Mouse (Mus musculus) kidney, postnatal 36 days (tissue): ENCODE measurements at regions not wholly inside any gene's neighbourhood (a gene's known extent, or its start where the extent isn't known, plus 50 kb on each side); places are given as distances from the start of the nearest gene placed in this dataset.

Experiments used
- DNase-seq, 2 experiments: peaks; one replicate each; pipeline ENCODE4 v3.0.0; 2021 to 2022; ENCODE audit warnings: mixed read lengths in 2 of 2

GRCm38 (mm10) chr8:112196423-112196822 is 181.6 kb upstream of the Gm6793 start:
- no peak for DNase-seq

DNA sequence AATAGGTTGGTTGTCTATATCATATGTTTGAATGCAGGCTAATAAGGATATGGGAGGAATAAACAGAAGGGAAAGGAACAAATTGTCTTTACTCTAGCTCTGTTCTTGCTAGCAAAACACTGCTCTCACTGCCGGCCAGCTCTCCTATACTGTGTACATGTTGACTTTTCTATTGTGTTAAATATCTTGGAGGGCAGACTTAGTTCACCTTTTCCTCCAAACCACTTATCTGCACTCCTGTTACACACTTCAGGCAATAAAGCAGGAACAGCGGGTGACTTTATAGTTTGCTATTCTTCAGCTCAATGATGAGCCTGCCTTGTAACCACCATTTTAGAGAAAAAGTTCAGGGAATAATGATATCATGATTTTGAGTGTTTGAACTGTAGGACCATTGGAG is 181.0 kb upstream of the Gm6793 start:
- no peak for DNase-seq

DNA sequence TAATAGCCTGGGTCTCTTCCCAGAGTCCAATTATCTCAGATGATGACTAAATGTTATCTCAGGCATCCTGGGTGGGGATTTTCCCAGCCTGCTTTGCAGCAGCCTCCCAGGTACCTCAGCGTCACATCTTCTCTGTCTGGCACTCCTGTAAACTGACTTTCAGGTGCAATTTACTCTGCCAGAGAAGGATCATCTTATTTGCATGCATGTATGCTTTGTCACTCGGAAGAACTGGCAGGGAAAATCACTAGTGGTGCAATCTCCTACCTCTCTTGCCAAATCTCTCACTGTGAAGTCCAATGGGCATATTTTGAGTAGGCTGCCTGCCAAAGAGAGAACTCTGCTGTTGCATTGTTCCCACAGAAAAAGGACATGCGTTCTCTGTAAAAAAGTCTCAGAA is 177.0 kb upstream of the Gm6793 start:
- no peak for DNase-seq

- no peak for DNase-seq
Observed at GRCm38 (mm10) chr8:112189698-112190097, 174.9 kb upstream of the Gm6793 start.

GRCm38 (mm10) chr8:112170184-112170583 is 155.3 kb upstream of the Gm6793 start:
- DNase-seq: no peak

GRCm38 (mm10) chr8:112156656-112157055 is 141.8 kb upstream of the Gm6793 start:
- no peak for DNase-seq

DNA sequence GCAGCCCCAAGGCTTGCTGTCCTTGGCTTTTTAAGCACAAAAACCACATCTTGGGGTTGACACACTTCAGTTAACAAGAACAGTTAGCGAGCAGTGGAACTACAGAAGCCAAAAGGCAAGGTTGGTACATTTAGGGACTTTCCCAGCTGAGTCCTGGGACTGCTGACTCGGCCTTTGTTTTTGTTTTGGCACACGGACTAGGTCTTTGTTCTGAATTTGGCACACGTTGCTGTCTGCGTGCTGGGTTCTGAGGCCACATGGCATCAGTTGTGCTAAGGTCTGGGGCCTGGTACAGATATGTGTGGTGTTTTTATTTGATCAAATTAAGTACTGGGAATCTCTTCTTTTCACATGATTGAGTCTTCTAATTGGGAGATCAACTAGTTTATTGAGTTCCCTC is 124.1 kb upstream of the Gm6793 start:
- DNase-seq: no peak

DNA sequence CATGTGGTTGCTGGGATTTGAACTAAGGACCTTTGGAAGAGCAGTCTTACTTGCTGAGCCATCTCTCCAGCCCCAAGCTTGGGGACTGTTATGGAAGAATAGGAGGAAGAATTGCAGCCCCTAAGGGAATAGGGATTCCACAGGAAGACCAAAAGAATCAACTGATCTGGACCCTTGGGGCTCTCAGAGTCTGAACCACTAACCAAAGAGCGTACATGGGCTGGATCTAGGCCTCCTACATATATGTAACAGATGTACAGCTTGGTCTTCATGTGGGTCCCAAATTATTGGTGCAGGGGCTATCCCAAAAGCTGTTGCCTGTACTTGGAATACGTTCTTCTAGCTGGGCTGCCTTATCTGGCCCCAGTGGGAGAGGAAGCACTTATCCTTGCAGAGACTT is 115.4 kb upstream of the Gm6793 start:
- no peak for DNase-seq

- DNase-seq: peak; percentile 39 to 72
Observed at GRCm38 (mm10) chr8:112128833-112129518, 114.1 kb upstream of the Gm6793 start.

- DNase-seq: no peak
Observed at GRCm38 (mm10) chr8:112111950-112112349, 97.1 kb upstream of the Gm6793 start.

DNA sequence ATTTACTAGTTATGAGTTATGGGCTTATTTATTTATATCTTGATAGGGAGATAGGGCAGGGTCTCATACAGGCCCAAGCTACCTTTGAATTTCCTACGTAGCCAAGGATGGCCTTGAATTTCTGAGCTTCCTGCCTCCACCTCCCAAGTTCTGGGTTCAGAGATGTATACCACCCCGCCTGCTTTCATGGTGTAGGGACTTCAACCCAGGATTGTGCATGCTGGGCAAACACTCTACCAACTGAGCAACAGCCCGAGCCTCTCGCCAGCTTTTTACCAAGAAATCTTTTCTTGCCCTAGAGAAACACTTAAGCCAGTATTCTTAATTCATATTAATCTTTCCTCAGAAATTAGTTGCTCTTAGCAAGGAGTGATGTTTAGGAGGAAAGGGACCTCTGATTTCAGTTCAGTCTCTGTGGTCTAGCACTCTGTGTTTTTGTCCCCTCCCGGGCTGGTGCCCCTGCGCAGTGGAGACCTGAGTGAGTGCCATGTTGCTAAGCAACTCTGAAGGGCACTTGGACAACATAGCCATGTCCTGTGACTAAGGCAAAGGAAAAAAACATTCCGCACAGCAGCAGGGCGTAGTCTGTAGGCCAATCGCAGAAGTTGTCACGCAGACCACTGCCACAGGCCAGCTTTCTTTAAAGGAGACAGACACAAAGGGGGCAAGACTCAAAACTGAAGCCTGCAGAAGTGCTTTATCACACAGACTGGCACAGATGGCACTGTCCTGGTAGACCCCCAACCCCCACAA is 83.2 kb upstream of the Gm6793 start:
- peak; percentile 32 to 51 for DNase-seq

- DNase-seq: no peak
Observed at GRCm38 (mm10) chr8:112094881-112095280, 80.0 kb upstream of the Gm6793 start.

GRCm38 (mm10) chr8:112093554-112093953 is 78.7 kb upstream of the Gm6793 start:
- DNase-seq: peak in 1 of 2 experiments; percentile 16

GRCm38 (mm10) chr8:112092831-112093230 is 78.0 kb upstream of the Gm6793 start:
- DNase-seq: no peak

DNA sequence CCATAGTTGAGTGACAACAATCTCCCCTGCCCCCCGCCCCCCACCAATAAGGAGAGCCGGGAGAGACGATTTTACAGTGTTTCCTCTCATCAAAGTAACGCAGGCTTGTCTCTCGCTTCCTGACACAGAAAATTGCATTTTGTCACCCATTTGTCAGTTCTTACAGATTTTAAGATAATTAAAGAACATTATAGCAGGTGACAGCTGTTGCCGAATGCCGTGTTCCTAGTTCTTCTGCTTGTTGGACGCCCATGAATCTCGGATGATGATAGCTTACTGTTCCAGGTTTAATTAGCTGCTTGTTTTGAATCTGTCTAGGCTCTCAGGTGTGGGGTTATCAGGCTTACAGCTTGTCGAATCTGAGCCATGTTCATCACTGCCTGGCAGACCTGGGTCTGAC is 63.8 kb upstream of the Gm6793 start:
- DNase-seq: no peak

GRCm38 (mm10) chr8:112072205-112072604 is 57.4 kb upstream of the Gm6793 start:
- no peak for DNase-seq

- no peak for DNase-seq
Observed at GRCm38 (mm10) chr8:112070251-112070650, 55.4 kb upstream of the Gm6793 start.
